Mouse (Mus musculus) megakaryocyte, embryonic 14.5 days (primary cell): ENCODE data around the gene Ubr3. TPM values are rescaled to one million over a fixed set of nuclear protein-coding genes. Genes with fewer than 3 reads are reported as not detected.

Experiments used
- H3K27me3 ChIP-seq: replicated peaks from 2 replicates; pipeline ENCODE3; 2012; ENCODE audit warnings: inconsistent platforms
- H3K36me3 ChIP-seq: replicated peaks from 2 replicates; pipeline ENCODE3; 2012; ENCODE audit warnings: low read length, inconsistent platforms, mixed read lengths
- H3K4me1 ChIP-seq: 2 replicates; pipeline ENCODE4 v1.6.1; 2012; ENCODE audit warnings: inconsistent platforms
- H3K4me3 ChIP-seq: replicated peaks from 2 replicates; pipeline ENCODE3; 2012; ENCODE audit warnings: moderate library complexity, mild to moderate bottlenecking, inconsistent platforms
- H3K9me3 ChIP-seq: 2 replicates; pipeline ENCODE4 v1.6.1; 2012; ENCODE audit warnings: inconsistent platforms
- FLI1 ChIP-seq: IDR thresholded peaks from 2 replicates; pipeline ENCODE4 v1.6.1; 2012; ENCODE audit warnings: low read length, inconsistent platforms, mixed read lengths
- GATA1 ChIP-seq: IDR thresholded peaks from 3 replicates; pipeline ENCODE4 v1.6.1; 2012; ENCODE audit warnings: mixed read lengths, low read length, inconsistent platforms, borderline replicate concordance
- polyA plus RNA-seq: library from polyadenylated mRNA; stranded (reverse); fragments of >175 nt; gene quantifications from 2 replicates; pipeline ENCODE4 v1.2.3, GENCODE M21; 2012; ENCODE audit warnings: low replicate concordance; ENCODE audit not compliant: insufficient read depth

Gene Ubr3
- polyA plus RNA-seq, 1 experiment = 2.5 TPM

GRCm38 (mm10) chr2:70044466-70044865, 147.4 kb downstream of the Ubr3 start:
- no peaks in the 10 kb centered on the region for H3K9me3 ChIP-seq
- H3K4me1 ChIP-seq = peaks cover 6% of the 10 kb centered on the region
- TF ChIP-seq GATA1 = no peak
- TF ChIP-seq FLI1 = no peak
- H3K27me3 ChIP-seq = peaks cover 16% of the 10 kb centered on the region
- H3K4me3 ChIP-seq = no peak overlapping the region
- no peaks in the 10 kb centered on the region for H3K36me3 ChIP-seq

GRCm38 (mm10) chr2:70047868-70048267, 150.8 kb downstream of the Ubr3 start:
- no peaks in the 10 kb centered on the region for H3K9me3 ChIP-seq
- peaks cover 6% of the 10 kb centered on the region for H3K4me1 ChIP-seq
- H3K4me3 ChIP-seq = peak overlapping the region; percentile 33
- H3K36me3 ChIP-seq = no peaks in the 10 kb centered on the region
- TF ChIP-seq GATA1 = no peak
- TF ChIP-seq FLI1 = no peak
- H3K27me3 ChIP-seq = peaks cover 12% of the 10 kb centered on the region

- no peaks in the 10 kb centered on the region for H3K4me1 ChIP-seq
- H3K4me3 ChIP-seq = no peak overlapping the region
- no peaks in the 10 kb centered on the region for H3K9me3 ChIP-seq
- no peaks in the 10 kb centered on the region for H3K36me3 ChIP-seq
- peaks cover 11% of the 10 kb centered on the region for H3K27me3 ChIP-seq
- no peak for TF ChIP-seq GATA1
Measured at GRCm38 (mm10) chr2:70053803-70054202, 156.8 kb downstream of the Ubr3 start.

- TF ChIP-seq GATA1 (no peak), FLI1 (no peak)
- no peak overlapping the region for H3K4me3 ChIP-seq
- H3K9me3 ChIP-seq = no peaks in the 10 kb centered on the region
- peaks cover 12% of the 10 kb centered on the region for H3K27me3 ChIP-seq
- no peaks in the 10 kb centered on the region for H3K36me3 ChIP-seq
- H3K4me1 ChIP-seq = no peaks in the 10 kb centered on the region
Measured at GRCm38 (mm10) chr2:70058201-70058600, 161.2 kb downstream of the Ubr3 start.

- Histone ChIP-seq H3K27me3 (peaks cover 26% of the 10 kb centered on the region), H3K9me3 (no peaks in the 10 kb centered on the region), H3K4me3 (no peak overlapping the region), H3K4me1 (no peaks in the 10 kb centered on the region), H3K36me3 (no peaks in the 10 kb centered on the region)
- no peak for TF ChIP-seq FLI1
- no peak for TF ChIP-seq GATA1
Measured at GRCm38 (mm10) chr2:70060359-70061345, 163.6 kb downstream of the Ubr3 start.

GRCm38 (mm10) chr2:70065116-70065515, 168.1 kb downstream of the Ubr3 start:
- no peaks in the 10 kb centered on the region for H3K4me1 ChIP-seq
- no peaks in the 10 kb centered on the region for H3K36me3 ChIP-seq
- H3K27me3 ChIP-seq = peaks cover 45% of the 10 kb centered on the region
- no peak overlapping the region for H3K4me3 ChIP-seq
- H3K9me3 ChIP-seq = no peaks in the 10 kb centered on the region
- TF ChIP-seq FLI1 = no peak
- TF ChIP-seq GATA1 = no peak

- no peaks in the 10 kb centered on the region for H3K4me1 ChIP-seq
- TF ChIP-seq FLI1 (no peak), GATA1 (no peak)
- H3K4me3 ChIP-seq = no peak overlapping the region
- H3K9me3 ChIP-seq = no peaks in the 10 kb centered on the region
- peaks cover 46% of the 10 kb centered on the region for H3K27me3 ChIP-seq
- H3K36me3 ChIP-seq = no peaks in the 10 kb centered on the region
Measured at GRCm38 (mm10) chr2:70065729-70066300, 168.8 kb downstream of the Ubr3 start.

GRCm38 (mm10) chr2:70066338-70067022, 169.4 kb downstream of the Ubr3 start:
- no peaks in the 10 kb centered on the region for H3K9me3 ChIP-seq
- peak overlapping the region; percentile 56 for H3K4me3 ChIP-seq
- H3K4me1 ChIP-seq = no peaks in the 10 kb centered on the region
- no peaks in the 10 kb centered on the region for H3K36me3 ChIP-seq
- no peak for TF ChIP-seq GATA1
- TF ChIP-seq FLI1 = no peak
- peaks cover 45% of the 10 kb centered on the region for H3K27me3 ChIP-seq

- TF ChIP-seq FLI1 (no peak), GATA1 (no peak)
- no peaks in the 10 kb centered on the region for H3K4me1 ChIP-seq
- peaks cover 33% of the 10 kb centered on the region for H3K27me3 ChIP-seq
- no peak overlapping the region for H3K4me3 ChIP-seq
- no peaks in the 10 kb centered on the region for H3K36me3 ChIP-seq
- no peaks in the 10 kb centered on the region for H3K9me3 ChIP-seq
Measured at GRCm38 (mm10) chr2:70069861-70070260, 172.8 kb downstream of the Ubr3 start.

Other genes with a start within 250 kb of the Ubr3 start
- not detected in 2 replicates for gene Klhl41, start 227.1 kb upstream of the Ubr3 start, polyA plus RNA-seq
- gene Fastkd1, start 183.7 kb upstream of the Ubr3 start, polyA plus RNA-seq = not detected in 2 replicates
- gene Ppig, start 174.7 kb upstream of the Ubr3 start, polyA plus RNA-seq = 7.5 and 12.7 TPM in 2 replicates
- gene Ccdc173, start 107.7 kb upstream of the Ubr3 start, polyA plus RNA-seq = 0.54 TPM in 1 of 2 replicates, not detected in the other
- 5.8 TPM in 1 of 2 replicates, not detected in the other for gene Phospho2, start 107.6 kb upstream of the Ubr3 start, polyA plus RNA-seq
- gene Klhl23, start 75.3 kb upstream of the Ubr3 start, polyA plus RNA-seq = 0.20 and 3.8 TPM in 2 replicates
- 26.3 TPM in 1 of 2 replicates, not detected in the other for gene Ssb, start 35.7 kb upstream of the Ubr3 start, polyA plus RNA-seq
- gene Mettl5, start 11.6 kb upstream of the Ubr3 start, polyA plus RNA-seq = 62.5 and 68.5 TPM in 2 replicates
- not detected in 2 replicates for gene Myo3b, start 141.9 kb downstream of the Ubr3 start, polyA plus RNA-seq